Comparison of ENCODE assay signal across 10 mouse cellular contexts in genomic region chr3:94398943-94399481, GRCm38 (mm10). TPM values are rescaled to one million over a fixed set of nuclear protein-coding genes. Genes with fewer than 3 reads are reported as not detected.
DNase-seq lines count a peak whose midpoint lies in the region; ATAC-seq lines count a peak whose summit lies in the region.
"Had no signal": no experiment of that assay in that cellular context is flagged by ENCODE, and none has a peak within 500 bp of the region (broad histone marks: within the 10 kb centered on the region; RNA-seq: fewer than 3 reads in every experiment).

No protein-coding gene starts in this region.

- 0 out of 2 replicates have a peak overlapping the region, but pooled peaks have one; percentile 15 for H3K4me2 ChIP-seq in liver, embryonic 16.5 days (ENCODE audit: low read depth, low read length)
- H3K4me2 ChIP-seq in stomach, embryonic 15.5 days, result peak overlapping the region; percentile 47

- DNase-seq in frontal cortex, postnatal 10 days (ENCODE audit: low spot score in 2 of 2), result peak; percentile 27 to 31
- DNase-seq in frontal cortex, postnatal 36 days (ENCODE audit: low spot score in 2 of 2), result no peak
- DNase-seq in right cerebral cortex, postnatal 10 days (ENCODE audit: low spot score in 2 of 2), result peak; percentile 62 to 64
- no peak for DNase-seq in right cerebral cortex, adult 2 months (ENCODE audit: low spot score in 2 of 2)
- peak; percentile 25 for DNase-seq in heart, postnatal 4 days
- no peak for DNase-seq in urinary bladder, postnatal 10 days (ENCODE audit: low spot score)

- H3K36me3 ChIP-seq in liver, embryonic 16.5 days (ENCODE audit: control insufficient read depth, insufficient read depth), result no peaks in the 10 kb centered on the region
- no peaks in the 10 kb centered on the region for H3K36me3 ChIP-seq in stomach, embryonic 15.5 days

- H3K9me3 ChIP-seq in liver, embryonic 16.5 days (replicated peaks; ENCODE audit: control insufficient read depth, low read length), result no peaks in the 10 kb centered on the region
- no peaks in the 10 kb centered on the region for H3K9me3 ChIP-seq in stomach, embryonic 15.5 days

- H3K4me3 ChIP-seq in liver, embryonic 16.5 days (ENCODE audit: low read depth, low read length), result no peak overlapping the region
- H3K4me3 ChIP-seq in stomach, embryonic 15.5 days (replicated peaks), result peak overlapping the region; percentile 26
- H3K4me3 ChIP-seq: erythroblast, embryonic 14.5 days had no signal

- no peak overlapping the region for H3K9ac ChIP-seq in liver, embryonic 16.5 days (ENCODE audit: low read depth, low read length)
- H3K9ac ChIP-seq in stomach, embryonic 15.5 days, result no peak overlapping the region

- 4% methylated on average over 20 of the region's 20 CpGs for WGBS in liver, embryonic 16.5 days (ENCODE audit: insufficient replicate concordance)
- 2% methylated on average over 20 of the region's 20 CpGs for WGBS in stomach, embryonic 15.5 days

- H3K4me1 ChIP-seq in liver, embryonic 16.5 days (ENCODE audit: control insufficient read depth, low read depth, low read length), result no peaks in the 10 kb centered on the region
- H3K4me1 ChIP-seq in stomach, embryonic 15.5 days, result peaks cover 6% of the 10 kb centered on the region; the same call in 1 of the 2 replicates

- H3K27ac ChIP-seq in liver, embryonic 16.5 days (ENCODE audit: low read length), result no peak overlapping the region
- H3K27ac ChIP-seq in stomach, embryonic 15.5 days, result no peak overlapping the region

- ATAC-seq in liver, embryonic 16.5 days (ENCODE audit: low read depth), result no peak
- ATAC-seq in stomach, embryonic 15.5 days (ENCODE audit: insufficient read depth, low FRiP score, low read depth), result no peak

- H3K27me3 ChIP-seq in liver, embryonic 16.5 days (ENCODE audit: control insufficient read depth, insufficient read depth, low read depth, low read length), result peaks cover 38% of the 10 kb centered on the region
- H3K27me3 ChIP-seq in stomach, embryonic 15.5 days (replicated peaks), result peaks cover 31% of the 10 kb centered on the region

RNA-seq across cellular contexts. Expression of gene Lingo4, which starts 0.7 kb away (rescaled TPM):
- total RNA-seq in heart, postnatal 4 days (2021), result under 1 TPM in 1 of 2 experiments, not detected in 1; 0.11 TPM
- polyA plus RNA-seq in liver, embryonic 16.5 days (2015; fragmentation: Nextera tagmentation; extraction: Ambion mirVana), result 0.06 TPM in 2 replicates
- 0.49 and 0.51 TPM in 2 replicates for polyA plus RNA-seq in stomach, embryonic 15.5 days (2015; fragmentation: Nextera tagmentation; extraction: Ambion mirVana)
- total RNA-seq: neutrophil, adult 5-6 weeks had no signal
- polyA plus RNA-seq: erythroblast, embryonic 14.5 days had no signal

RNA-seq across cellular contexts. Expression of gene Tdrkh, which starts 14.1 kb away (rescaled TPM):
- total RNA-seq in heart, postnatal 4 days (2021), result 1 to 10 TPM; 5.8 to 7.2 TPM
- polyA plus RNA-seq in liver, embryonic 16.5 days (2015; fragmentation: Nextera tagmentation; extraction: Ambion mirVana), result 8.1 and 9.6 TPM in 2 replicates
- polyA plus RNA-seq in stomach, embryonic 15.5 days (2015; fragmentation: Nextera tagmentation; extraction: Ambion mirVana), result 9.4 and 10.6 TPM in 2 replicates

RNA-seq across cellular contexts. Expression of gene Rorc, which starts 26.4 kb away (rescaled TPM):
- total RNA-seq in heart, postnatal 4 days (2021), result 10 to 100 TPM; 17.7 to 18.1 TPM
- polyA plus RNA-seq in liver, embryonic 16.5 days (2015; fragmentation: Nextera tagmentation; extraction: Ambion mirVana), result 2.2 and 2.3 TPM in 2 replicates
- 7.0 and 7.6 TPM in 2 replicates for polyA plus RNA-seq in stomach, embryonic 15.5 days (2015; fragmentation: Nextera tagmentation; extraction: Ambion mirVana)
- polyA plus RNA-seq: erythroblast, embryonic 14.5 days had no signal

RNA-seq across cellular contexts. Expression of gene C2cd4d, which starts 36.8 kb away (rescaled TPM):
- total RNA-seq in heart, postnatal 4 days (2021), result not detected
- polyA plus RNA-seq in liver, embryonic 16.5 days (2015; fragmentation: Nextera tagmentation; extraction: Ambion mirVana), result not detected in 2 replicates
- polyA plus RNA-seq in stomach, embryonic 15.5 days (2015; fragmentation: Nextera tagmentation; extraction: Ambion mirVana), result 1.4 and 2.0 TPM in 2 replicates
- total RNA-seq: neutrophil, adult 5-6 weeks had no signal
- polyA plus RNA-seq: erythroblast, embryonic 14.5 days had no signal

RNA-seq across cellular contexts. Expression of gene Mrpl9, which starts 44.1 kb away (rescaled TPM):
- total RNA-seq in heart, postnatal 4 days (2021), result 10 to 100 TPM; 60.8 to 62.6 TPM
- 33.5 and 33.8 TPM in 2 replicates for polyA plus RNA-seq in liver, embryonic 16.5 days (2015; fragmentation: Nextera tagmentation; extraction: Ambion mirVana)
- 66.3 and 68.6 TPM in 2 replicates for polyA plus RNA-seq in stomach, embryonic 15.5 days (2015; fragmentation: Nextera tagmentation; extraction: Ambion mirVana)

Comparison
In these comparisons a context has a peak if more than half of its experiments do, and no peak if none do; other contexts are left out.
1. DNase-seq: peak in frontal cortex, postnatal 10 days (2 of 2), right cerebral cortex, postnatal 10 days (2 of 2) and heart, postnatal 4 days (single experiment); none in frontal cortex, postnatal 36 days (0 of 2), right cerebral cortex, adult 2 months (0 of 2) and urinary bladder, postnatal 10 days (single experiment).